Mouse (Mus musculus) CH12.LX (cell line): Measurements from ENCODE around the gene Slc25a26.

ENCODE experiments used
- CHD2 ChIP-seq: IDR thresholded peaks from 2 replicates; pipeline ENCODE4 v1.6.1; 2011; ENCODE audit warnings: low read length, improper control_type of control experiment
- EP300 ChIP-seq: IDR thresholded peaks from 2 replicates; pipeline ENCODE4 v1.6.1; 2011; ENCODE audit warnings: low read length, improper control_type of control experiment
- GABPA ChIP-seq: IDR thresholded peaks from 2 replicates; pipeline ENCODE4 v1.6.1; 2012; ENCODE audit warnings: low read depth, low read length, improper control_type of control experiment, inconsistent platforms; ENCODE audit not compliant: insufficient replicate concordance
- MAZ ChIP-seq: IDR thresholded peaks from 2 replicates; pipeline ENCODE4 v1.6.1; 2012; ENCODE audit warnings: low read depth, mild to moderate bottlenecking, inconsistent platforms, low read length, improper control_type of control experiment, moderate library complexity
- NRF1 ChIP-seq: IDR thresholded peaks from 2 replicates; pipeline ENCODE4 v1.6.1; 2014; ENCODE audit warnings: low read depth, mild to moderate bottlenecking, inconsistent platforms, low read length, improper control_type of control experiment, moderate library complexity
- POLR2A ChIP-seq: IDR thresholded peaks from 2 replicates; pipeline ENCODE4 v1.6.1; 2011; ENCODE audit warnings: low read depth, mild to moderate bottlenecking, improper control_type of control experiment, low read length

DNA sequence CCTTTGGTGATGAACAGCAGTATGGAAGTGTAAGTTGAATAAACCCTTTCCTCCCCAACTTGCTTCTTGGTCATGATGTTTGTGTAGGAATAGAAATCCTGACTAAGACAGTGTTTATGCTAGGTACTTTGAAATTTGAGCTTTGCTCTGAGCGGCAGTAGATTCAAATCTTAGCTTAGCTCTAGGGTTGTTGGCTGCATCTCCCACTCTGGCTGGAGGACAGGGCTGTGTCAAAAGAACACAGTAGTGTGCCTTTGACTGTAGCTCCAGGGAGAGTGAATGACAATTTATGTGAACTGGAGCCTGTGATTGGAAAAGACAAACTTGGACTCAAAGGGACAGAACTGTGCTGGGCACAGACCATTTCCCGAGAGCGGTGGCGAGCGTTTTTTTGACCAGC is 53.0 kb downstream of the Slc25a26 start:
- TF ChIP-seq POLR2A (no peak), NRF1 (no peak), GABPA (no peak), MAZ (no peak), EP300 (no peak), CHD2 (no peak)
